Mouse (Mus musculus) monocyte, adult 2 months (primary cell): ENCODE results near the gene Zfp217.
"Not testable (repeated sequence)": the region's sequence is repeated elsewhere in the genome, so short reads cannot be mapped to it uniquely, and the experiment has no call there.

Experiments used
- DNase-seq, 2 experiments: peaks; one replicate each; pipeline ENCODE4 v3.0.0; 2022; ENCODE audit warnings: low spot score in 2 of 2, low read depth in 1 of 2

Gene Zfp217

GRCm38 (mm10) chr2:170147661-170148153 is at the start of gene Zfp217:
Zfp217 (minus strand) TSS chr2:170148103.
- no peak for DNase-seq

DNA sequence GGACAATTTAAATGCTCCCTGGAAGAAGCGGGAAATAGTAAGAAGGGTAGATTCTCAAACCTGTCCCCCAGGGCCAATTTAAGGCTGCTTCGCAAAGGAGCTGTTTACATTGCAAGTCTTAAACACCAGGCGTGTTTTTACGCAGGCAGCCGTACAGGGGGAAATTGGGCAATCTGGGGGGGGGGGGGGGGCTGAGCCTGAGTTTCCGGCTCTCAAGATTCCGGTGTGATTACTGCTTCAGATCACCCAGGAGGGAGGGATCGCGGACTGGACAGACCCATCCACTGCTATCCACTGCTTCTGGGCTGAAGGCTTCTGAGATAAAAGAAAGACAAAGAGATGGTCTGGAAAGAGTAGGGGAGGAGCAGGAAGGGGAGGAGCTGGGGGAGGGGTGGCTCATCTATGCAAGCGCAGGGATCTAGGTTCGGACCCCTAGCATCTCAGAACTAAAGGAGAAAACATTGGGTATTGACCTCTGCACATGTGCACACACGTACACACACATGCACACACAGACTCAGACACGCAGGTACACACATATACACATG is 47.7 kb upstream of the Zfp217 start:
- no peak for DNase-seq

DNA sequence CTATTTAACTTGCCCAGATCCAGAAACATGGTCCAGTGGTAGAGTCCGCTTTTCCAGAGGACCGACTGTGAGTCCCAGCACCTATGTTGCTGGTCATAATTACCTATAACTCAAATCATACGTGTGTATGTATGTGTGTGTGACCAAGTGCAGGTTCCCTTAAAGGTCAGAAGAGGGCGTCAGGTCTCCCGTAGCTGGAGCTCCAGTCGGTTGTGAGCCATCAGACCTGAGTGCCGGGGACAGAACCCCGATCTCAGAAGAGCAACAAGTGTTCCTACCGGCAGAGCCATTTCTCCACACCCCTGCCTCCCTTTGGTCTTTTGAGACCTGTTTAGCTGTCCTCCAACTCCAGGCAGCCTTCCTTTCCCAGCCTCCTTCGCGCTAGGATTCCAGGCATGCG is 46.9 kb upstream of the Zfp217 start:
- no peak for DNase-seq

DNA sequence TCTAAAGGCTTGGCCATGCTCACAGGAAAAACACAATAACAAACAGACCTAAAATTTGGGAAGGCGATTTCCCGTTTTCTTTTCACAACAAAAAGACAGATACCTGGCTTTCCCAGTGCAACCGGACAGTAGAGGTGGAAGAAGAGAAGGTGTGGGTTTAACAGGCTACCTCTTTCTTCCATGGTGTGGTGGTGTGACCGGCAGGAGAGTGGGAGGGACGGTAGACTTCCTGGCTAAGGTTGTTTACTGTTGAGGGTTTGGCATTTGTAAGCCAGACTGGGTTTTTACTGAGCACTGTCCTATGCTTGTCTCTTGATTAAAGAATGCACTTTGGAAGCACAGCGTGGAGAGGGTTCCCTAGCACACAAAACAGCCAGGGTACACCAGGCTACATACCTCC is 45.9 kb upstream of the Zfp217 start:
- no peak for DNase-seq

- DNase-seq = no peak
Measured at GRCm38 (mm10) chr2:170193211-170193610, 45.3 kb upstream of the Zfp217 start.

GRCm38 (mm10) chr2:170192731-170193149 is 44.8 kb upstream of the Zfp217 start:
- no peak for DNase-seq

DNA sequence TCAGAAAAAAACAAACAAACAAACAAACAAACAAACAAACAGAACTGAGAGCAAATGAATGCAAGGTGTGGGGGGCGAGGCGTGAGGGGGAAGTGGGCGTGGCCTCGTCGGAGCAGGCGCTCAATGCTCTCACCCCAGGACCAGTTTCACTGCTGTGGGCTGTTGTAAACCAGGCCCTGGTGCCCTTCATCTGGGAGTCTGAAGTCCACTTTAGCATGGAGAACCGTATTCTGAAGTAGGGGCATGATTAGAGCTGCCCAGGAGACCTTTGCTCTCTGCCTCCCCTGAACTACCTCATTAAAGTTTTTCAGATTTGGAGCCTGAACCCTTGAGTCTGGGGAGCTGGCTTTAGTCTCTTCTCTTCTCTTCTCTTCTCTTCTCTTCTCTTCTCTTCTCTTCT is 40.8 kb upstream of the Zfp217 start:
- DNase-seq = no peak

DNA sequence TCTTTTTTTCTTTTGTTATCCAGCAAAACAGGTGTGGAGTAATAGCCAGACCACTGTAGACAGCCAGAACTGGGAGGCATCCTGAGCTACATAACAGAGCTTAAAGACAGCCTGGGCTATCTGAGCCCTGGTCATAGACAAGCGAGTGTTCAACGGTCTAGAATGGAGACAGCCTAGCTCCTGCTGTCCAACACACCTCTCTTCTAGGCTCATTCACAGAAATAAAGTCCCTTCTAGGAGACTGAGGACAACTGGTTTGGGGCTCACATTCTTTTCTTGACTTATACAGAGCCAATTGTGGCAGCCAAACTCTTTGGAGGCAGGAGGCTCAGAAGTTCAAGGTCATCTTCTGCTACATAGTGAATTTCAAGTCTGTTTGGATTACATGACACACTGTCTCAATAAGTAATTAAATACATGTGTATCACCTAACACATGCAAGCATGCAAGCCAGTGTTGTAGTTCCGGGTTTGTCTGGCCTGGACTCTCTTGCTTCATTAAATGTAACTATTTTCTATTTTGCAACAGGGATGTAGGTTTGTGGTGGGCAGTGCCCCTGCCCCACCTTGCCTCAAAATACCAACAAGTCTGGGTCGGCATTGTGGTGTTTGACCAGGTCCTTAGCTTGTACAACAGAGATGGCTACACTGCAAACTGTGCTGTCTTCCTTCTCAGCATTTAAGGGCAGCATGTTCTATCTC is 37.4 kb upstream of the Zfp217 start:
- no peak for DNase-seq

- peak; percentile 58 to 72 for DNase-seq
Measured at GRCm38 (mm10) chr2:170184175-170184983, 36.5 kb upstream of the Zfp217 start.

GRCm38 (mm10) chr2:170183851-170184174 is 35.9 kb upstream of the Zfp217 start:
- no peak for DNase-seq

- DNase-seq = no peak
Measured at GRCm38 (mm10) chr2:170181862-170182261, 34.0 kb upstream of the Zfp217 start.

DNA sequence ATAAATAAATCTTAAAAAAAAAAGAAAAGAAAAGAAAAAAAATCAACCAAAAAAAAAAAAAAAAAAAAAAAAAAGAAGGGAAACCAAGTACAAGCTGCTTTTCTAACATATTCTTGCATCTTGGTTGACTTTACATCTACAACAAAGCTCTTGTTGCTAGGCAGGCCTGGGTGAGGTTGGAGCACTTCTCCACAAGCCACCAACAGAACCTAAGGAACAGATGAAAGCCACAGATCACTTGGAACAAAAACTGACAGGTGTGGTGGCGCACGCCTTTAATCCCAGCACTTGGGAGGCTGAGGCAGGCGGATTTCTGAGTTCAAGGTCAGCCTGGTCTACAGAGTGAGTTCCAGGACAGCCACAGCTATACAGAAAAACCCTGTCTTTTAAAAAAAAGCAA is 32.9 kb upstream of the Zfp217 start:
- DNase-seq = not testable (repeated sequence)

DNA sequence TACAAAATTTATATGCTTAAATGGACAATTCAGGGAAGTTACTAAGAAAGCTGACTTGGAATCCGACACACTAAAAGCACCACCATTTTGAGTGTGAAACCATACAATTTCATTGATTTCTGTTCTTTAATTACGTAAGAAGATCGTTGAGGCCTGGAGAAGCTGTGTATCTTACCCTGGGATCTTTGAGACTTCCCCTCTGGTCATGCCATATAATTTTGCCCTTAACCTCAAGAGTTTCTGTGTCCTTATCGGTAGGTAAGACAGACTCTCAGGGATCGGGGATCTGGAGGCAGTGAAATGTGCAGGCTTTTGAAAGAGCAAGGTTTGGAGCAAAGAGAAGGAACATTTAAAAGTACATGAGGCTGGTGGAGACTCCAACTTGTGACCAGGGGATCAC is 31.4 kb upstream of the Zfp217 start:
- DNase-seq = no peak

DNA sequence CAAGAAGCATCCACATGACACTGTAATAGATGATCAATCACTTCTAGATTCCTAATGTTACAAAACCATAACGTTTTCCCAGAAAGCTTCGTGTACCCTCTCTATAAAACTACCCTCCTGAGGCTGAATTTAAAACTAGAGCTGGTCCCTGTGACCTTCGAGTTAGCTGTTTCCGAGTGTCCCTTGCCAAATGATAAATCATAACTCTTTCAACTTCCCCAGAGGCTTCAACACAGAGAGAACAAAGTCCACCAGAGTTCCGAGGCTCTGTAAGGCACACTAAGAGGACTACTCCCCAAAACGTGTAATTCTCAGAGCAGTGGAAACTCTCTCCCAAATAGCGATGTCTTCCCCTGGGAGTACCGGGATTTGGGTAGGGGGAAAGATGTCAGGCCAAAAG is 29.4 kb upstream of the Zfp217 start:
- DNase-seq = no peak

GRCm38 (mm10) chr2:170176284-170176926 is 28.5 kb upstream of the Zfp217 start:
- DNase-seq = no peak

GRCm38 (mm10) chr2:170175661-170176150 is 27.8 kb upstream of the Zfp217 start:
- no peak for DNase-seq

DNA sequence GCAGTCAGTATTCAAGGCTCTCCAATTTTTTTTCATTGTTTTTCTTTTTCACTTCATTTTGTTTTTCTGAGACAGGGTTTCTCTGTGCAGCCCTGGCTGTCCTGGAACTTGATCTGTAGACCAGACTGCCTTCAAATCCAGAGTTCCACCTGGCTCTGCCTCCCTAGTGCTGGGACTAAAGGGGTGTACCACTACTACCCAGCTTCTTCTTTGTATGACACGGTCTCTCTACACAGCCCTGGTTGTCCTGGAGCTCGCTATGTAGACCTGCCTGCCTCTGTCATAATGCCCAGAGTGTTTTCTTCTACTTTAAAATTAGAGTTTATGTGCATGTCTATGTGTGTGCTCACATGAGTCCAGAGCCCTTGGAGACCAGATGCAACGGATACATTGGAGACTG is 27.3 kb upstream of the Zfp217 start:
- DNase-seq = no peak

GRCm38 (mm10) chr2:170169062-170169461 is 21.2 kb upstream of the Zfp217 start:
- DNase-seq = no peak

- DNase-seq = no peak
Measured at GRCm38 (mm10) chr2:170165649-170166048, 17.7 kb upstream of the Zfp217 start.

- no peak for DNase-seq
Measured at GRCm38 (mm10) chr2:170163671-170164462, 16.0 kb upstream of the Zfp217 start.
